ENCODE assay signal across 17 mouse cellular contexts in the genomic region with DNA sequence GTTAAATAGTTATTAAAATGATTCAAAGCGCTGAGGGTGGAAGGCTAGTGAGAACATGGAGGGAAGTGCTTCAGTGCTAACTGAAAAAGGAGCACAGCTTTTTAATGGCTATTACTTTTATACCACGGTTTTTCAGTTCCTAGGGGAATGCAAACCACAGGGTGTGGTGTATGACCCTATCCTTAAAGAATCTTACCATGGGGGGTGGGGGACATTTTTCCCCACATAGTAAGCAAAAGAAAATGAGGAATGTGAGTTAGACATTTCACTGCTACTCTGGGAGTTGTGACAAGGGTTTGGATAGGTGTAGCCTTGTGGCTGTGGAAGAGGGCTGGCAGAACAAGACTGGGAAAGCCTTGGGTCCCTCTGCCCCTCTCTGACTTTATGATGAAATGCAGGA. TPM values are rescaled to one million over a fixed set of nuclear protein-coding genes. Genes with fewer than 3 reads are reported as not detected.
"Had no signal": no experiment of that assay in that cellular context is flagged by ENCODE, and none has a peak within 500 bp of the region (broad histone marks: within the 10 kb centered on the region; RNA-seq: fewer than 3 reads in every experiment).

No protein-coding gene starts in this region.

- H3K27ac ChIP-seq: limb, embryonic 13.5 days; midbrain, embryonic 13.5 days; neural tube, embryonic 15.5 days had no signal

- DNase-seq: kidney, adult 11 months; kidney, adult 9 months; layer of hippocampus, postnatal 36 days; lung, embryonic 14.5 days; lung, postnatal 14 days; spleen, adult 18-20 months; thymus, postnatal 36 days had no signal

- H3K4me3 ChIP-seq: limb, embryonic 13.5 days; midbrain, embryonic 13.5 days; neural tube, embryonic 15.5 days had no signal

- H3K9me3 ChIP-seq: limb, embryonic 13.5 days; midbrain, embryonic 13.5 days; neural tube, embryonic 15.5 days had no signal

- H3K36me3 ChIP-seq: limb, embryonic 13.5 days; midbrain, embryonic 13.5 days; neural tube, embryonic 15.5 days had no signal

- H3K27me3 ChIP-seq: limb, embryonic 13.5 days; midbrain, embryonic 13.5 days; neural tube, embryonic 15.5 days had no signal

- H3K4me1 ChIP-seq: limb, embryonic 13.5 days; midbrain, embryonic 13.5 days; neural tube, embryonic 15.5 days had no signal

RNA-seq across cellular contexts. Expression of gene Fam71f1, which starts 1.7 kb away (rescaled TPM):
- total RNA-seq: layer of hippocampus, postnatal 36 days; left cerebral cortex, postnatal 36 days; megakaryocyte-erythroid progenitor cell, adult 5-6 weeks; midbrain, postnatal 0 days had no signal
- polyA plus RNA-seq: large intestine, adult 2 months; liver, embryonic 16.5 days; lung, embryonic 14.5 days; midbrain, embryonic 13.5 days; midbrain, postnatal 0 days; neural tube, embryonic 15.5 days; stomach, embryonic 14.5 days; thymus, postnatal 0 days had no signal
